ENCODE assay signal across 8 mouse cellular contexts in the genomic region with DNA sequence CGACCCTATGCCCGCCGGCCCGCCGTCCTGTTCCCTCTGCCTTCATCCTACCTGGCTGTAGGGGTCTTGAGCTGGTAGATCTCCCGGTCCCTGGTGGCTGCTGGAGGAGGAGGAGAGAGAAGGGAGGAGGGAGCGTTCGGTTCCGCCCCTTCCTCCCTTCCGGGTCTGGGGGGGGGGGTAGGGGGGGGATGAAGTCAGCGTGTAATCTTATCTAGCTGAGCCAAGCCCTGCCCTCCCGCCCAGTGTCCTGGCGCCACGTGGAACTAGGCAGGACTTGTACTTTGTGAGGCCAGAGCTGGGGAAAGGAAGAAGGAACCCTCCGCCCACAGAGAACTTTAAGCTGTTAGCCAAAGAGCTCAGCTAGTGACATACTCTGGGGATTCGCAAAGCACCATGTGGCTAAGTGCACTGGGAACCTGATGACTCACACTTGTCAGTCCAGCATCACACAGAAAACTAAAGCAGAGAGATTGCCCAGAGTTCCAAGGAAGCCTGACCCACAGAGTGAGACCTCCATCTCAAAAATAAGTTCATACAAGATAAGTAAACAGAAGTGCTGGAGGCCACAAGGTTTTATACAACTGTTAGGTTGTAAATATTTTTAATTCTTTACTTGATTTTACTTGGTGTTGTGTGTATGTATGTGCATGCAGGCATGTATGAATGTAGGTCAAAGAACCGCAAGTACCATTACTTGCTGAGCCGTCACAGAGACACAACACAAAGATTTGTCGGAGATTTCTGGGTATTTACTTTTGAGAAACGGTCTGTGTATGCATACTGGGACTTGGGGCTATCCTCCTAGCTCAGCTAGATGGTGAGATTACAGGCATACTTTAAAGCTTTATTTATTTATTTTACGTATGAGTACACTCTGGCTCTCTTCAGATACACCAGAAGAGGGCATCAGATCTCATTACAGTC. TPM values are rescaled to one million over a fixed set of nuclear protein-coding genes. Genes with fewer than 3 reads are reported as not detected.
DNase-seq lines count a peak whose midpoint lies in the region; ATAC-seq and TF ChIP-seq lines count a peak whose summit lies in the region.

A gene (minus strand): TSS at position 144 of the 924 bp plus-strand sequence.

- TF ChIP-seq EP300 in lung, postnatal 0 days (IDR thresholded peaks at IDR 0.05), result peak; percentile 66; the same call in 1 of the 2 replicates

- no peaks in the 10 kb centered on the region for H3K9me3 ChIP-seq in hindbrain, embryonic 10.5 days
- H3K9me3 ChIP-seq in lung, postnatal 0 days (ENCODE audit: low read length), result no peaks in the 10 kb centered on the region

- no peaks in the 10 kb centered on the region for H3K27me3 ChIP-seq in hindbrain, embryonic 10.5 days (ENCODE audit: insufficient read depth, poor library complexity, severe bottlenecking)
- no peaks in the 10 kb centered on the region for H3K27me3 ChIP-seq in lung, postnatal 0 days (replicated peaks; ENCODE audit: insufficient read depth, low read length)

- H3K4me3 ChIP-seq in hindbrain, embryonic 10.5 days, result peak within 1 kb of the TSS; percentile 62
- peak within 1 kb of the TSS; percentile 62 for H3K4me3 ChIP-seq in lung, postnatal 0 days (ENCODE audit: low read depth, low read length)

- H3K27ac ChIP-seq in hindbrain, embryonic 10.5 days, result peak within 1 kb of the TSS; percentile 85
- H3K27ac ChIP-seq in lung, postnatal 0 days (ENCODE audit: low read length), result peak within 1 kb of the TSS; percentile 87

- peak within 1 kb of the TSS; percentile 67 for H3K4me2 ChIP-seq in lung, postnatal 0 days (replicated peaks; ENCODE audit: low read depth, low read length)

- WGBS in hindbrain, embryonic 10.5 days, result 8% methylated on average over 21 of the region's 21 CpGs
- 1% methylated on average over 20 of the region's 21 CpGs for WGBS in lung, postnatal 0 days

- ATAC-seq in frontal cortex, adult (ENCODE audit: low TSS enrichment), result peak; percentile 77
- peak; percentile 97 for ATAC-seq in lung, postnatal 0 days

- peak; percentile 62 for TF ChIP-seq CTCF in lung, postnatal 0 days (IDR thresholded peaks at IDR 0.05)

- peak; percentile 100 for DNase-seq in NIH3T3 (ENCODE audit: low read depth)
- DNase-seq in cerebellum, adult 9-10 months, result peak; percentile 77
- peak; percentile 94 for DNase-seq in hindbrain, embryonic 10.5 days (ENCODE audit: low spot score)
- DNase-seq in layer of hippocampus, adult 9-10 months (ENCODE audit: low spot score), result peak; percentile 72
- peak; percentile 99 for DNase-seq in lung, postnatal 0 days (ENCODE audit: low spot score)
- peak; percentile 62 for DNase-seq in ovary, postnatal 10 days (ENCODE audit: low spot score)
- DNase-seq in thymus, postnatal 0 days (ENCODE audit: low spot score), result peak; percentile 77

- H3K4me1 ChIP-seq in hindbrain, embryonic 10.5 days (replicated peaks), result peaks cover 22% of the 10 kb centered on the region
- H3K4me1 ChIP-seq in lung, postnatal 0 days (ENCODE audit: insufficient read depth, low read depth, low read length), result peaks cover 7% of the 10 kb centered on the region; the same call in 1 of the 2 replicates

- peaks cover 27% of the 10 kb centered on the region for H3K36me3 ChIP-seq in hindbrain, embryonic 10.5 days
- H3K36me3 ChIP-seq in lung, postnatal 0 days (ENCODE audit: insufficient read depth, low read length), result peaks cover 10% of the 10 kb centered on the region

- H3K9ac ChIP-seq in lung, postnatal 0 days (replicated peaks; ENCODE audit: low read depth), result peak within 1 kb of the TSS; percentile 64

RNA-seq across cellular contexts. Expression of the gene that starts here (rescaled TPM):
- 2.4 and 2.6 TPM in 2 replicates for polyA plus RNA-seq in hindbrain, embryonic 10.5 days (2016; fragmentation: Nextera tagmentation; extraction: Ambion mirVana)
- 3.5 and 4.1 TPM in 2 replicates for polyA plus RNA-seq in lung, postnatal 0 days (2015; fragmentation: Nextera tagmentation; extraction: Ambion mirVana)
- polyA plus RNA-seq in thymus, postnatal 0 days (2015; fragmentation: Nextera tagmentation; extraction: Ambion mirVana), result 2.5 and 3.0 TPM in 2 replicates

Comparison
In these comparisons a context has a peak if more than half of its experiments do, and no peak if none do; other contexts are left out.
1. Peak in every context shown above with its lines: DNase-seq, ATAC-seq, H3K4me3 ChIP-seq and H3K27ac ChIP-seq.